Mouse (Mus musculus) kidney, embryonic 16.5 days (tissue): ENCODE data around the gene Map3k10. TPM values are rescaled to one million over a fixed set of nuclear protein-coding genes. Genes with fewer than 3 reads are reported as not detected.

Experiments used
- ATAC-seq: fragments of 200-750 bp; cut with Nextera tagmentation; 2 replicates; pipeline ENCODE4 v1.8.0; 2017; ENCODE audit warnings: moderate TSS enrichment; ENCODE audit not compliant: low FRiP score, low TSS enrichment
- H3K27ac ChIP-seq: fragments of 300-500 bp; sonication (generic); 2 replicates; pipeline ENCODE4 v1.5.1; 2014; ENCODE audit warnings: low read length
- H3K27me3 ChIP-seq: fragments of 300-500 bp; sonication (generic); 2 replicates; pipeline ENCODE4 v1.6.1; 2014; ENCODE audit warnings: low read length, control low read depth, mixed read lengths; ENCODE audit not compliant: insufficient read depth
- H3K36me3 ChIP-seq: fragments of 300-500 bp; sonication (generic); 2 replicates; pipeline ENCODE4 v1.6.1; 2014; ENCODE audit warnings: low read length, control low read depth, mixed read lengths; ENCODE audit not compliant: insufficient read depth
- H3K4me1 ChIP-seq: fragments of 300-500 bp; sonication (generic); 2 replicates; pipeline ENCODE4 v1.6.1; 2014; ENCODE audit warnings: low read length, control low read depth, mixed read lengths; ENCODE audit not compliant: insufficient read depth
- H3K4me2 ChIP-seq: fragments of 300-500 bp; sonication (generic); replicated peaks from 2 replicates; pipeline ENCODE4 v1.6.1; 2014; ENCODE audit warnings: low read depth, low read length
- H3K4me3 ChIP-seq: fragments of 300-500 bp; sonication (generic); 2 replicates; pipeline ENCODE4 v1.5.1; 2014; ENCODE audit warnings: mild to moderate bottlenecking, low read length
- H3K9ac ChIP-seq: fragments of 300-500 bp; sonication (generic); replicated peaks from 2 replicates; pipeline ENCODE4 v1.6.1; 2014; ENCODE audit warnings: low read length
- H3K9me3 ChIP-seq: fragments of 300-500 bp; sonication (generic); 2 replicates; pipeline ENCODE4 v1.6.1; 2016; ENCODE audit warnings: low read length, control low read depth
- WGBS: fragments of 180-500 bp; shearing (Covaris S2); extraction: QIAGEN DNeasy Blood & Tissue Kit; methylation state at CpG from one replicate; pipeline ENCODE4 v1.1.7; 2014; 5-methylcytosine and 5-hydroxymethylcytosine counted together
- polyA plus RNA-seq: library from polyadenylated mRNA; unstranded; fragments of >200 nt; fragmentation: Nextera tagmentation; extraction: Ambion mirVana; gene quantifications from 2 replicates; pipeline ENCODE4 v1.2.1, GENCODE M21; 2015

Map3k10 gene
- 4.6 and 7.1 TPM in 2 replicates for polyA plus RNA-seq

- Histone ChIP-seq H3K4me2 (peak within 1 kb of the TSS; percentile 100), H3K9me3 (no peaks in the 10 kb centered on the region), H3K27ac (peak within 1 kb of the TSS; percentile 95), H3K36me3 (peaks cover 5% of the 10 kb centered on the region), H3K27me3 (no peaks in the 10 kb centered on the region), H3K9ac (peak within 1 kb of the TSS; percentile 93), H3K4me3 (peak within 1 kb of the TSS; percentile 88), H3K4me1 (peaks cover 14% of the 10 kb centered on the region)
- WGBS, result under 1% methylated on average over 25 of the region's 31 CpGs
- peak; percentile 98 for ATAC-seq
Observed at GRCm38 (mm10) chr7:27674522-27675221, at the start of gene Map3k10. Gene Map3k10, minus strand, starts transcription at chr7:27674598.

GRCm38 (mm10) chr7:27721951-27722350 is 47.6 kb upstream of the Map3k10 start:
- no peaks in the 10 kb centered on the region for H3K36me3 ChIP-seq
- H3K9me3 ChIP-seq, result no peaks in the 10 kb centered on the region
- no peaks in the 10 kb centered on the region for H3K27me3 ChIP-seq
- no peak overlapping the region for H3K4me3 ChIP-seq
- no peaks in the 10 kb centered on the region for H3K4me1 ChIP-seq
- H3K4me2 ChIP-seq, result no peak overlapping the region
- ATAC-seq, result no peak
- no peak overlapping the region for H3K27ac ChIP-seq
- WGBS, result 91% methylated on average over 8 of the region's 8 CpGs
- no peak overlapping the region for H3K9ac ChIP-seq

GRCm38 (mm10) chr7:27710402-27710801 is 36.0 kb upstream of the Map3k10 start:
- no peak overlapping the region for H3K4me3 ChIP-seq
- no peak overlapping the region for H3K9ac ChIP-seq
- H3K27me3 ChIP-seq, result no peaks in the 10 kb centered on the region
- H3K4me1 ChIP-seq, result no peaks in the 10 kb centered on the region
- 85% methylated on average over 7 of the region's 7 CpGs for WGBS
- ATAC-seq, result no peak
- no peak overlapping the region for H3K4me2 ChIP-seq
- H3K9me3 ChIP-seq, result peaks cover 20% of the 10 kb centered on the region
- no peak overlapping the region for H3K27ac ChIP-seq
- no peaks in the 10 kb centered on the region for H3K36me3 ChIP-seq

GRCm38 (mm10) chr7:27696711-27697110 is 22.3 kb upstream of the Map3k10 start:
- Histone ChIP-seq H3K27ac (no peak overlapping the region), H3K4me2 (no peak overlapping the region), H3K36me3 (no peaks in the 10 kb centered on the region), H3K9me3 (no peaks in the 10 kb centered on the region), H3K27me3 (no peaks in the 10 kb centered on the region), H3K4me1 (no peaks in the 10 kb centered on the region), H3K4me3 (no peak overlapping the region), H3K9ac (no peak overlapping the region)
- no peak for ATAC-seq
- WGBS, result 52% methylated on average over 3 of the region's 3 CpGs

GRCm38 (mm10) chr7:27691076-27691475 is 16.7 kb upstream of the Map3k10 start:
- Histone ChIP-seq H3K27me3 (no peaks in the 10 kb centered on the region), H3K9ac (no peak overlapping the region), H3K4me3 (no peak overlapping the region), H3K36me3 (no peaks in the 10 kb centered on the region), H3K9me3 (no peaks in the 10 kb centered on the region), H3K4me1 (peaks cover 10% of the 10 kb centered on the region; the same call in 1 of the 2 replicates), H3K4me2 (no peak overlapping the region), H3K27ac (no peak overlapping the region)
- no peak for ATAC-seq
- WGBS, result 41% methylated on average over 5 of the region's 5 CpGs

GRCm38 (mm10) chr7:27688815-27689612 is 14.6 kb upstream of the Map3k10 start, which contains the start of gene Zfp607b:
Gene Zfp607b, plus strand, starts transcription at chr7:27689340.
- H3K9ac ChIP-seq, result peak within 1 kb of the TSS; percentile 65
- H3K9me3 ChIP-seq, result no peaks in the 10 kb centered on the region
- WGBS, result under 1% methylated on average over 19 of the region's 19 CpGs
- peak within 1 kb of the TSS; percentile 49 for H3K4me3 ChIP-seq
- peak within 1 kb of the TSS; percentile 60 for H3K4me2 ChIP-seq
- peaks cover 10% of the 10 kb centered on the region; the same call in 1 of the 2 replicates for H3K4me1 ChIP-seq
- ATAC-seq, result peak; percentile 99
- H3K27me3 ChIP-seq, result no peaks in the 10 kb centered on the region
- peak within 1 kb of the TSS; percentile 43 for H3K27ac ChIP-seq
- no peaks in the 10 kb centered on the region for H3K36me3 ChIP-seq

- no peaks in the 10 kb centered on the region for H3K9me3 ChIP-seq
- ATAC-seq, result no peak
- H3K36me3 ChIP-seq, result no peaks in the 10 kb centered on the region
- peak overlapping the region; percentile 60 for H3K4me2 ChIP-seq
- no peaks in the 10 kb centered on the region for H3K27me3 ChIP-seq
- H3K9ac ChIP-seq, result peak overlapping the region; percentile 65
- WGBS, result 36% methylated on average over 14 of the region's 14 CpGs
- H3K4me3 ChIP-seq, result peak overlapping the region; percentile 49
- peaks cover 10% of the 10 kb centered on the region; the same call in 1 of the 2 replicates for H3K4me1 ChIP-seq
- H3K27ac ChIP-seq, result peak overlapping the region; percentile 43
Observed at GRCm38 (mm10) chr7:27688246-27688788, 13.9 kb upstream of the Map3k10 start.

- H3K9ac ChIP-seq, result no peak overlapping the region
- H3K4me3 ChIP-seq, result no peak overlapping the region
- H3K4me2 ChIP-seq, result peak overlapping the region; percentile 60; the same call in 1 of the 2 replicates
Observed at GRCm38 (mm10) chr7:27687836-27688235, 13.4 kb upstream of the Map3k10 start.

GRCm38 (mm10) chr7:27687043-27687442 is 12.6 kb upstream of the Map3k10 start:
- 74% methylated on average over 1 of the region's 1 CpGs for WGBS
- ATAC-seq, result no peak
- Histone ChIP-seq H3K4me1 (peaks cover 10% of the 10 kb centered on the region; the same call in 1 of the 2 replicates), H3K4me2 (no peak overlapping the region), H3K27me3 (no peaks in the 10 kb centered on the region), H3K27ac (no peak overlapping the region), H3K4me3 (no peak overlapping the region), H3K9me3 (no peaks in the 10 kb centered on the region), H3K36me3 (no peaks in the 10 kb centered on the region), H3K9ac (no peak overlapping the region)

More at GRCm38 (mm10) chr7:27687836-27688235, 13.4 kb upstream of the Map3k10 start:
- no peak overlapping the region for H3K27ac ChIP-seq
- 59% methylated on average over 3 of the region's 3 CpGs for WGBS
- H3K9me3 ChIP-seq, result no peaks in the 10 kb centered on the region
- no peaks in the 10 kb centered on the region for H3K27me3 ChIP-seq
- H3K4me1 ChIP-seq, result peaks cover 10% of the 10 kb centered on the region; the same call in 1 of the 2 replicates
- H3K36me3 ChIP-seq, result no peaks in the 10 kb centered on the region
- no peak for ATAC-seq
